In genomic region chr6:84736942-84737341, GRCm38 (mm10) we compare ENCODE assay signal across 9 mouse cellular contexts.
DNase-seq lines count a peak whose midpoint lies in the region; TF ChIP-seq lines count a peak whose summit lies in the region.
"Had no signal": no experiment of that assay in that cellular context is flagged by ENCODE, and none has a peak within 500 bp of the region (broad histone marks: within the 10 kb centered on the region; RNA-seq: fewer than 3 reads in every experiment).

No protein-coding gene starts in this region.

- DNase-seq in heart, adult 18-20 months, result peak; percentile 44 to 72
- DNase-seq in heart, postnatal 25 days (ENCODE audit: low spot score), result no peak
- DNase-seq in B cell, adult 2 months, result peak; percentile 18 to 21
- peak; percentile 62 for DNase-seq in adrenal gland, postnatal 10 days
- DNase-seq in layer of hippocampus, adult 2 months (ENCODE audit: low spot score in 2 of 2), result peak; percentile 5 to 37
- peak; percentile 33 for DNase-seq in naive thymus-derived CD4-positive, alpha-beta T cell, adult 2 months (ENCODE audit: low read depth)
- peak; percentile 15 to 21 for DNase-seq in urinary bladder, postnatal 36 days (ENCODE audit: low spot score in 2 of 2)

- no peak overlapping the region for H3K27ac ChIP-seq in embryonic fibroblast, embryonic 13.5 days (ENCODE audit: insufficient read depth, low read length)
- H3K27ac ChIP-seq in layer of hippocampus, adult 2 months, result no peak overlapping the region
- H3K27ac ChIP-seq: neural tube, embryonic 12.5 days had no signal

- TF ChIP-seq CTCF in embryonic fibroblast, embryonic 13.5 days (IDR thresholded peaks at IDR 0.05; ENCODE audit: borderline replicate concordance, insufficient read depth, low read length), result peak; percentile 22; the same call in 1 of the 2 replicates
- TF ChIP-seq CTCF in layer of hippocampus, adult 2 months (conservative IDR thresholded peaks at IDR 0.05), result peak; percentile 90

- no peak overlapping the region for H3K4me3 ChIP-seq in embryonic fibroblast, embryonic 13.5 days (ENCODE audit: insufficient read depth, low read length)
- no peak overlapping the region for H3K4me3 ChIP-seq in layer of hippocampus, adult 2 months
- H3K4me3 ChIP-seq: neural tube, embryonic 12.5 days had no signal

- no peak for TF ChIP-seq POLR2A in embryonic fibroblast, embryonic 13.5 days (IDR thresholded peaks at IDR 0.05; ENCODE audit: low read depth, low read length)

- intact Hi-C loops in heart, postnatal 25 days (cut with DNase I), result loop anchor here (10.0 kb wide), 1 partner anchor 178 kb away; no protein-coding TSS in a partner anchor

- no peaks in the 10 kb centered on the region for H3K4me1 ChIP-seq in embryonic fibroblast, embryonic 13.5 days (ENCODE audit: control insufficient read depth, insufficient read depth, low read length)
- H3K4me1 ChIP-seq: neural tube, embryonic 12.5 days had no signal
